Comparison of ENCODE assay signal across 23 mouse cellular contexts in the genomic region with DNA sequence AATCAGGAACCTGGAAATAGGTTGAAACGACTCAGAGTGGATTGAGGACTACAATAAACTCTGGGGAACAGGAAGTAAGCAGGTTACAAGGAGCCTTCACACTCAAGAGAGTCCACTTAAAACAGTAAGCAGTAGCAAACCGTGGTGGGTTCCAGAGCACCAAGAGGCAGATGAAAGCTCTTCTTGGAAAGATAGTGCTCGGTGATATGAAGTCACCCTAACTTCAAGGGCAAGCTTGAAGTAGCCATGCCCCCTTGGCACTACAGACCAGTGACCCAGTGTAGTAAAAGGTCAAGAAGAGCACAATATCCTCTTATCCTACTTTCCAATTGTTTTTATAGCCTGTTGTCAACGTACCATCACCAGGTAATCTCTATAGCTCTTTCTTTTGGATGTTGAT. TPM values are rescaled to one million over a fixed set of nuclear protein-coding genes. Genes with fewer than 3 reads are reported as not detected.
DNase-seq lines count a peak whose midpoint lies in the region; ATAC-seq and TF ChIP-seq lines count a peak whose summit lies in the region.
"Had no signal": no experiment of that assay in that cellular context is flagged by ENCODE, and none has a peak within 500 bp of the region (broad histone marks: within the 10 kb centered on the region; RNA-seq: fewer than 3 reads in every experiment).

No protein-coding gene starts in this region.

- H3K4me3 ChIP-seq in lung, adult 2 months (replicated peaks; ENCODE audit: extremely low read depth, low read depth, low read length) = no peak overlapping the region
- H3K4me3 ChIP-seq in lung, postnatal 0 days (ENCODE audit: low read depth, low read length) = no peak overlapping the region
- H3K4me3 ChIP-seq: embryonic facial prominence, embryonic 12.5 days; heart, adult 2 months; heart, embryonic 15.5 days; hindbrain, embryonic 10.5 days had no signal

- no peaks in the 10 kb centered on the region for H3K27me3 ChIP-seq in lung, postnatal 0 days (replicated peaks; ENCODE audit: insufficient read depth, low read length)
- H3K27me3 ChIP-seq: embryonic facial prominence, embryonic 12.5 days; heart, embryonic 15.5 days; Patski had no signal

- no peak for TF ChIP-seq CTCF in lung, adult 2 months (IDR thresholded peaks at IDR 0.05; ENCODE audit: insufficient read depth, low read length)
- no peak for TF ChIP-seq CTCF in lung, postnatal 0 days (IDR thresholded peaks at IDR 0.05)

- peak; percentile 49 for DNase-seq in adrenal gland, adult 2 months
- DNase-seq in adrenal gland, postnatal 4 days (ENCODE audit: low spot score in 2 of 2) = no peak
- peak; percentile 11 for DNase-seq in lung, adult 2 months
- DNase-seq in lung, postnatal 10 days = no peak
- peak; percentile 58 for DNase-seq in lung, postnatal 0 days (ENCODE audit: low spot score)
- DNase-seq in lung, postnatal 4 days = peak; percentile 6 to 34
- DNase-seq in heart, postnatal 25 days (ENCODE audit: low spot score) = no peak
- no peak for DNase-seq in gastrocnemius, adult 18-20 months (ENCODE audit: low spot score)
- DNase-seq: cerebellum, adult 2 months; cerebellum, postnatal 10 days; embryo, embryonic 11 days; gastrocnemius, postnatal 14 days; heart, adult 2 months; heart, postnatal 14 days had no signal

- H3K9ac ChIP-seq in lung, postnatal 0 days (replicated peaks; ENCODE audit: low read depth) = no peak overlapping the region
- H3K9ac ChIP-seq: embryonic facial prominence, embryonic 12.5 days; heart, embryonic 15.5 days; hindbrain, embryonic 14.5 days had no signal

- ATAC-seq in lung, postnatal 0 days = peak; percentile 4; the same call in 1 of the 2 replicates
- ATAC-seq: activated CD4-positive, CD25-positive, alpha-beta regulatory T cell, adult 4 months; forebrain, embryonic 16.5 days; intestine, embryonic 16.5 days; Patski had no signal

- H3K4me2 ChIP-seq in lung, postnatal 0 days (replicated peaks; ENCODE audit: low read depth, low read length) = no peak overlapping the region
- H3K4me2 ChIP-seq: embryonic facial prominence, embryonic 12.5 days; heart, embryonic 11.5 days; heart, embryonic 15.5 days; hindbrain, embryonic 14.5 days had no signal

- peaks cover 3% of the 10 kb centered on the region for H3K4me1 ChIP-seq in lung, adult 2 months (ENCODE audit: control insufficient read depth, insufficient read depth, low read length)
- H3K4me1 ChIP-seq in lung, postnatal 0 days (ENCODE audit: insufficient read depth, low read depth, low read length) = no peaks in the 10 kb centered on the region

- intact Hi-C loops in heart, postnatal 25 days (cut with DNase I) = loop anchor here (5.0 kb wide), 2 partner anchors 151 to 241 kb away; a partner anchor contains a TSS

- no peaks in the 10 kb centered on the region for H3K9me3 ChIP-seq in lung, postnatal 0 days (ENCODE audit: low read length)
- H3K9me3 ChIP-seq: embryonic facial prominence, embryonic 12.5 days; heart, embryonic 15.5 days; hindbrain, embryonic 10.5 days had no signal

- H3K27ac ChIP-seq in lung, postnatal 0 days (ENCODE audit: low read length) = no peak overlapping the region
- H3K27ac ChIP-seq: embryonic facial prominence, embryonic 12.5 days; heart, adult 2 months; heart, embryonic 15.5 days; hindbrain, embryonic 10.5 days; hindbrain, embryonic 14.5 days had no signal

- TF ChIP-seq POLR2A in lung, adult 2 months (IDR thresholded peaks at IDR 0.05; ENCODE audit: borderline replicate concordance, extremely low read depth, low read depth, low read length) = no peak

- TF ChIP-seq EP300 in lung, postnatal 0 days (IDR thresholded peaks at IDR 0.05) = no peak

- H3K36me3 ChIP-seq in lung, postnatal 0 days (ENCODE audit: insufficient read depth, low read length) = no peaks in the 10 kb centered on the region
- H3K36me3 ChIP-seq: embryonic facial prominence, embryonic 12.5 days; heart, embryonic 15.5 days had no signal

- 54% methylated on average over 4 of the region's 4 CpGs for WGBS in lung, adult 2 months
- 55% methylated on average over 4 of the region's 4 CpGs for WGBS in lung, postnatal 0 days

RNA-seq across cellular contexts. Expression of a gene that starts 2.1 kb away (rescaled TPM):
- 10 to 100 TPM; 17.7 to 20.2 TPM for total RNA-seq in adrenal gland, adult 2 months (2021)
- polyA plus RNA-seq in adrenal gland, adult 2 months (2012; rRNA removed) = 0.37 and 0.52 TPM in 2 replicates
- total RNA-seq in adrenal gland, postnatal 4 days (2021) = 10 to 100 TPM; 22.4 to 23.4 TPM
- 1.5 and 2.8 TPM in 2 replicates for polyA plus RNA-seq in lung, adult 2 months (2012; rRNA removed)
- 14.7 and 18.0 TPM in 2 replicates for polyA plus RNA-seq in lung, postnatal 0 days (2015; fragmentation: Nextera tagmentation; extraction: Ambion mirVana)
- total RNA-seq in heart, postnatal 25 days (2021) = 10 to 100 TPM; 24.1 to 25.1 TPM
- total RNA-seq in gastrocnemius, adult 18-20 months (2021) = 10 to 100 TPM; 11.3 to 13.9 TPM

Comparison
In these comparisons a context has a peak if more than half of its experiments do, and no peak if none do; other contexts are left out.
1. DNase-seq: peak in adrenal gland, adult 2 months (single experiment), lung, adult 2 months (single experiment), lung, postnatal 0 days (single experiment) and lung, postnatal 4 days (2 of 2); none in adrenal gland, postnatal 4 days (0 of 2), lung, postnatal 10 days (single experiment), heart, postnatal 25 days (single experiment) and gastrocnemius, adult 18-20 months (single experiment).